Mouse (Mus musculus) ES-E14 (cell line): Measurements from ENCODE around the gene Ptprm. TPM values are rescaled to one million over a fixed set of nuclear protein-coding genes. Genes with fewer than 3 reads are reported as not detected.

Experiments
- DNase-seq: peaks from one replicate; pipeline ENCODE4 v3.0.0-alpha.2; 2013; ENCODE audit warnings: low read depth, low spot score
- H3K27ac ChIP-seq: 2 replicates; pipeline ENCODE4 v1.5.1; 2012; ENCODE audit warnings: low read depth, mild to moderate bottlenecking, low read length, moderate library complexity, mixed read lengths; ENCODE audit not compliant: poor library complexity, insufficient read depth, severe bottlenecking
- H3K36me3 ChIP-seq: 2 replicates; pipeline ENCODE4 v1.6.1; 2012; ENCODE audit warnings: mild to moderate bottlenecking, low read length, moderate library complexity, mixed read lengths; ENCODE audit not compliant: control insufficient read depth, poor library complexity, insufficient read depth, severe bottlenecking
- H3K4me1 ChIP-seq, 2 experiments: fragments of 150-350 bp in 1 of 2; sonication (generic) in 1 of 2; 2 replicates each; pipeline ENCODE4 v1.6.1; 2012; ENCODE audit warnings: low read length in 2 of 2, mild to moderate bottlenecking in 1 of 2, mixed read lengths in 1 of 2; ENCODE audit not compliant: control insufficient read depth in 2 of 2, insufficient read depth in 2 of 2, poor library complexity in 1 of 2
- H3K4me3 ChIP-seq, 2 experiments: fragments of 150-350 bp in 1 of 2; sonication (generic) in 1 of 2; 2 replicates each; pipeline ENCODE4 v1.5.1; 2012; ENCODE audit warnings: low read length in 2 of 2, low read depth in 1 of 2, mild to moderate bottlenecking in 1 of 2, mixed read lengths in 1 of 2; ENCODE audit not compliant: insufficient read depth in 1 of 2, poor library complexity in 1 of 2, severe bottlenecking in 1 of 2
- H3K9ac ChIP-seq: 2 replicates; pipeline ENCODE4 v1.6.1; 2012; ENCODE audit warnings: low read depth, mild to moderate bottlenecking, low read length, mixed read lengths; ENCODE audit not compliant: poor library complexity, insufficient read depth, severe bottlenecking
- H3K9me3 ChIP-seq: fragments of 150-350 bp; sonication (generic); 2 replicates; pipeline ENCODE4 v1.6.1; 2012; ENCODE audit warnings: low read depth, mild to moderate bottlenecking, low read length; ENCODE audit not compliant: control insufficient read depth, insufficient read depth
- CHD2 ChIP-seq: IDR thresholded peaks from 2 replicates; pipeline ENCODE4 v1.6.1; 2014; ENCODE audit warnings: mild to moderate bottlenecking, low read depth, low read length, inconsistent platforms
- HCFC1 ChIP-seq: IDR thresholded peaks from 2 replicates; pipeline ENCODE4 v1.6.1; 2012; ENCODE audit warnings: low read length, inconsistent platforms, borderline replicate concordance; ENCODE audit not compliant: insufficient read depth
- MAFK ChIP-seq: IDR thresholded peaks from 2 replicates; pipeline ENCODE4 v1.6.1; 2014; ENCODE audit warnings: mild to moderate bottlenecking, low read depth, low read length, inconsistent platforms; ENCODE audit not compliant: insufficient read depth
- ZC3H11A ChIP-seq: IDR thresholded peaks from 2 replicates; pipeline ENCODE4 v1.6.1; 2012; ENCODE audit warnings: low read depth, mild to moderate bottlenecking, inconsistent platforms, low read length, borderline replicate concordance
- ZNF384 ChIP-seq: IDR thresholded peaks from 2 replicates; pipeline ENCODE4 v1.6.1; 2012; ENCODE audit warnings: low read depth, low read length, inconsistent platforms
- in situ Hi-C, 2 experiments: fragments of 600-800 bp; cut with MboI; formaldehyde crosslinking; loops; one replicate each; pipeline ENCODE4 v1.15.1; 2025; ENCODE audit warnings: low sequenced_read_pairs in 2 of 2, inconsistent platforms in 1 of 2; ENCODE audit not compliant: unreplicated experiment in 2 of 2
- total RNA-seq: library from RNA; depleted of rRNA; stranded (reverse); fragments of 300-350 nt; gene quantifications from 2 replicates; pipeline ENCODE4 v1.2.3, GENCODE M21; 2012

Gene Ptprm
- total RNA-seq, 1 experiment = 2.9 TPM

DNA sequence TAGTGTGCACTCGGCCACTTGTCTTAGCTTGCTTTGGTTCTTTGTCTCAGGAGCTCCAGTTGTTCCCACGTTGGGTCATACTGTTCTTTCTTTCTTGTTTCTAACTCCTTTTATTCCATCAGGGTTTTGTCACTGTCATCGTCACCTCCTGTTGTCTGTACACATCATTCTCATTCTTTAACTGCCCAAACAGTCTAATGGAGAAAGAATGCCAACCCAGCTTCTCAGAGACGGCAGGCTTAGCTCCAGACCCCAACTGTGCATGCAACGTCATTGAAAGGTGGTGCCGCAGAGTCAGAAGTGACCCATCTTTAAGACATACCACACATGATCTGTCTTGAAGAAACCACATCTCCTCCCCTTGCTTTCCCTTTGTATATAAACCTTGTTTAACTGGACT lies 31.0 kb upstream of the Ptprm start:
- TF ChIP-seq CHD2 = no peak
- TF ChIP-seq MAFK = no peak
- no peak for TF ChIP-seq HCFC1
- TF ChIP-seq ZC3H11A = no peak
- TF ChIP-seq ZNF384 = no peak
- no peaks in the 10 kb centered on the region for H3K36me3 ChIP-seq
- H3K4me1 ChIP-seq = no peaks in the 10 kb centered on the region
- no peaks in the 10 kb centered on the region for H3K9me3 ChIP-seq
- in situ Hi-C loops = no loop called here
- H3K27ac ChIP-seq = no peak overlapping the region
- H3K9ac ChIP-seq = no peak overlapping the region
- DNase-seq = no peak
- no peak overlapping the region for H3K4me3 ChIP-seq

DNA sequence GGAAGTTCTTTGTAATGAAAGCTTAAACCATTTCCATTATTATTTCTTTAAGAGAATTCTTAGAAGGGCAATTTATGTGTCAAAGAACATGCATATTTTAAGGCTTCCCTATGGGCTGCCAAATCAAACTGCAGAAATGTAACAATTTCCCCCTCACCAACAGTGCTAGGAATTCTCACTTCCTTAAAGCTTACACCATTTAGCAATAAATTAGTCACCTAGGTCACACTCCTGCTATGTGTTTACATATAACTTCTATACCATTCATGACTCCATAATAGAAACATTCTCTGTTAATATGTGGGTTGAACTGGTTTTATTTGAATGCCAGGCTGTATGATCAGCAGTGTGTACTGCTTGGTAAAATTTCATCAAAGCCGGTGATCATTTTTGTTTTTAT lies 29.4 kb upstream of the Ptprm start:
- Histone ChIP-seq H3K36me3 (no peaks in the 10 kb centered on the region), H3K4me1 (no peaks in the 10 kb centered on the region), H3K4me3 (no peak overlapping the region), H3K27ac (no peak overlapping the region), H3K9me3 (no peaks in the 10 kb centered on the region), H3K9ac (no peak overlapping the region)
- DNase-seq = no peak
- no peak for TF ChIP-seq ZNF384
- TF ChIP-seq CHD2 = no peak
- TF ChIP-seq ZC3H11A = no peak
- no peak for TF ChIP-seq MAFK
- no peak for TF ChIP-seq HCFC1
- in situ Hi-C loops = no loop called here

DNA sequence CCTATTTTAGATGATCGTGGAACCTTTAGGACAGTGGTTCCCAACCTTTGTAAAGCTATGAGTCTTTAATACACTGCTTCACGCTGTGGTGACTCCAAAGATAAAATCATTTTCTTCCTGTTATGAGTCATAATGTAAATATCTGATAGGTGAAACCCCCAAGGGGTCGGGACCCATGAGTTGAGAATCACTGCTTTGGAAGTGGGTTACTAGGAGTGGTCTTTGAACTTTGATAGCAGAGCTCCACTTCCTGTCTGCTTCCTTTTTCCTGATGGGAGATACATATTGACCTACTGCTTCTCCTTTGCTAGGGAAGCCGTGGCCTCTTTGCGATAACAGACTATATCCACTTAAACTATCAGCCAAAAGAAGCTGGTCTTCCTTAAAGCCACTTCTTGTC lies 27.4 kb upstream of the Ptprm start:
- Histone ChIP-seq H3K27ac (no peak overlapping the region), H3K36me3 (no peaks in the 10 kb centered on the region), H3K4me3 (no peak overlapping the region), H3K4me1 (no peaks in the 10 kb centered on the region), H3K9ac (no peak overlapping the region), H3K9me3 (no peaks in the 10 kb centered on the region)
- TF ChIP-seq ZNF384 (no peak), HCFC1 (no peak), CHD2 (no peak), MAFK (no peak), ZC3H11A (no peak)
- in situ Hi-C loops = no loop called here
- no peak for DNase-seq

DNA sequence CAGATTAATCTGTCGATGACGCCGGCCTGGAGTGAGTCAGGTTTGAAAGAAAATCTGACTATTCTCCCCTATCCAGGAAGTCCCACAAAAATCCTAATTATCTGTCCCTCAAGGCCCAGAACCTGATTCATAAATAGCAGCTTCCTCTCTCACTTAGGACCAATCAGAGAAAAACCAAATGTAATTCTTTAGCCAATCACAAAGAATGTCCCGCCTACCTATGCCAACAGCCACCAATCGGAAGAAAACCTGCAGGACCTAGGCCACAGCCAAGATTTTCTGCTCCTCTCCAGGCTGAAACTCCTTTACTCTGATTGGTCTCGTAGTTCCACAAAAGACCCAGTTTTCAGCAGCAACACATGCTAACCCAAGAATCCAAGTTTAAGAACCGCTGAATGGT lies 13.6 kb upstream of the Ptprm start:
- H3K36me3 ChIP-seq = no peaks in the 10 kb centered on the region
- TF ChIP-seq CHD2 (no peak), ZNF384 (no peak), HCFC1 (no peak), MAFK (no peak), ZC3H11A (no peak)
- H3K9ac ChIP-seq = no peak overlapping the region
- H3K9me3 ChIP-seq = no peaks in the 10 kb centered on the region
- H3K4me1 ChIP-seq = no peaks in the 10 kb centered on the region
- in situ Hi-C loops = no loop called here
- DNase-seq = no peak
- H3K4me3 ChIP-seq = no peak overlapping the region
- H3K27ac ChIP-seq = no peak overlapping the region

DNA sequence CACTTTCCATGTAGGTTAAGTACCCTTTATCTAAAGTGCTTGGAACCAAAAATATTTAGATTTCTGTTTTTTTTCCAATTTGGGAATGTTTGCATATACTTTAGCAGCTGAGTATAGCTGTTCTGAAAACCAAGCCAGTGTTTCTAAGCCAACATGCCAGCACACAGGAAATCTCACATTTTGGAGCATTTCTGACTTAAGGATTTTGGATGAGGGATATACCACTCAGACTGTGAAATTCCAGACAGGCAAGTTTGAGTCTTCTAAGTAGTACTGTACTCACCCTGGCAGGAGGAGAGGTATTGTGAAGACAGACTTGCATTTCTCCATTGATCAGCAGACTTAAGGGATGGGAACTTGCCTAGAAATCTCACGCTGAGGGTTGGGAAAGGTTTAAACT lies 10.2 kb upstream of the Ptprm start:
- Histone ChIP-seq H3K9ac (no peak overlapping the region), H3K27ac (no peak overlapping the region), H3K4me1 (no peaks in the 10 kb centered on the region), H3K9me3 (no peaks in the 10 kb centered on the region), H3K4me3 (no peak overlapping the region), H3K36me3 (no peaks in the 10 kb centered on the region)
- no peak for TF ChIP-seq HCFC1
- TF ChIP-seq ZC3H11A = no peak
- TF ChIP-seq CHD2 = no peak
- TF ChIP-seq MAFK = no peak
- TF ChIP-seq ZNF384 = no peak
- in situ Hi-C loops = no loop called here
- no peak for DNase-seq
